Mouse (Mus musculus) ovary, adult 18-20 months (tissue): ENCODE measurements at regions not wholly inside any gene's neighbourhood (a gene's known extent, or its start where the extent isn't known, plus 50 kb on each side); places are given as distances from the start of the nearest gene placed in this dataset.

ENCODE experiments used
- DNase-seq: peaks from one replicate; pipeline ENCODE4 v3.0.0; 2022; ENCODE audit warnings: low spot score, mixed read lengths

DNA sequence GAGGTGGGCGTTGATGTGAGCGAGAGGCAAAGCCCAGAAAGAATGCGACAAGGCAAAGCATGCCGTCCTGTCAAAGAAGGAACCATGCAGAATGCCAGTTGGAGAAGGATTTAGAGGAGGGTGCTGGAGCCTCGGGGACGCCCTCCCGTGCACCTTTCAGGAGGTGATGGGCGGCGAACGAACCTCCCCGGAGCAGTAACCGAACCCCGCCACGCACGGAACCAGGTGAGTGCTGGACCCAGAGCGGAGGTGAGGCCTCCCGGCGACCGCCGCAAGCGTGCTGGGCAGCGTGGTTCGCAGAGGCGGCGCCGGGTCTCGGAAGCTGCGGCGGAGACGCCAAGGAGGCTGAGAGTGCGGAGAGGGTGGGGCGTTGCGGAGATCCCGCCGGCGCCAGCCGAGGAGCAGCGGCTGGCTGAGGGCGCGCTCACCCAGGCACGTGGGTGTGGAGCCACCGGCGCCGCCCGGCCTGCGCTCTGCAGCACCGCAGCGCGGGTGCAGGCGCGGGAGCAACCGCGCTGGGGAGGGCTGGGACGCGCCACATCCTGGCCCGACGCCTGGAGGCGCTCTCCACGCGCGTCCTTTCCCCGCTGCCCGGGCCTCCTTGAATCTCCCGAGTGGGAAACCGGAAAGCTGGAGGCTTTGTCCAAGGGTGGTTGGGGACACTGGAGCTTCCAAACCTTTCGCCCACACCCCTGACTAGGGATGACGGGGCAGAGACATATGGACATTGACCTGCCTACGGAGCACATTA is 178.3 kb upstream of the Topaz1 start:
- DNase-seq: no peak

DNA sequence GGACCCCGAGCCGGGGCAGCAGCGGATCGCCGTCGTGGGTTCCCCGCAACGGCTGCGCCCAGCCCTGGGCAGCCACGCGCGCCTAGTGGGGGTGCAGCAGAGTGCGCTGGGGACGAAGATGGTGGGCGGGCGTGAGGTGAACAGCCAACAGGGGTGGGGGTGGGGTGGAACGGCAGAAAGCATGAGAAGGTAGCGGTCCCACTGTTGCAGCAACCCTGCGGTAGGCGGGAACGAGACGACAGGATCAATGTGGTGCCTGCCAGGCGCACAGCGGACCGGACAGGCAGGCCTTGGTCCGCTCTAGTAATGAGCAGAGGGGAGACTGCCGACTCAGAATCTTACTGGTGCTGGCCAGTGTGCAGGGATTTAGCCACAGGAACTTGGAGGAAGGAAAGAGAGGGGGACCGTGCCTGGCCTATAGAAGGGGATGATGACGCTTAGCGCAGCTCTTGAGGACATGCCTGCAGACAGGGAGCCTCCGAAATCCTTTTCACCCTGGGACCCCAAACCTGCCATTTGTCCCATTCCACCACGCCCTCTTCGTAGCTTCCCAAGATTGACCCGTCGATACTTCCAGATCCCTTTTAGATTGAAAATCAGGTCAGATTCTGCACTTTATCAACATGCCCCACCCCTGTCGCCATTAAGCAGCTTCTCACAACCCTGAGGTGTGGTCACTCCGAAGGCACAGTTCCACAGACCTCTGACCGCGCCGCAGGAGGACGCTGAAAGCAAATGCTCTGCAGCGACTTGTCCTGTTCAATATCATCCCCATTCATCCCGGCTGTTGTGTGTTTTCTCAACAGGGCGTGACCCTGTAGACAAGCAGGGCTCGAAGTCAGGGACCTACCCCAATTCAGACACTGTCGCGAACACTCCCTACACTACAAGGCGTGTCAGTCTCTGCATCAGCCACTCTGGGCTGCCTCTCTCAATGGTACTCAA is 177.4 kb upstream of the Topaz1 start:
- DNase-seq: no peak

DNA sequence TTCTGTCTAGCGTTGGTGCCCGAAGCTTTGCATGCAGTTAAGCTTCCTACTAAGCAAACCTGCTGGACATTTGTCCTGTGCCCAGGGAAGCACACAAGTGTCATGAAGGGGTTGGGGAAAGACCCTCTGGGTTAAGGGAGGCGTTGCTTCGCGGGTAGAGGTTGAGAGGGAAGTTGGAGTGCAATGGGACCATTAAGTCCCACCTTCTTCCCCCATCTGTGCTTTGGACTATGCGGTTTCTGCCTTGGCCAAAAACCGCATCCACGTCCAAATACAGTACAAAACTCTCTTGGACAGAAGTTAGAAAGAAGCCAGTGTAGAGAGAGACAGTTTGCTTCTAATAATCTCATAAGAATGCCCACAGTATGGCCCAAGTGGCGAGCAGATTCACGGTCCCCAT is 176.1 kb upstream of the Topaz1 start:
- DNase-seq: no peak

DNA sequence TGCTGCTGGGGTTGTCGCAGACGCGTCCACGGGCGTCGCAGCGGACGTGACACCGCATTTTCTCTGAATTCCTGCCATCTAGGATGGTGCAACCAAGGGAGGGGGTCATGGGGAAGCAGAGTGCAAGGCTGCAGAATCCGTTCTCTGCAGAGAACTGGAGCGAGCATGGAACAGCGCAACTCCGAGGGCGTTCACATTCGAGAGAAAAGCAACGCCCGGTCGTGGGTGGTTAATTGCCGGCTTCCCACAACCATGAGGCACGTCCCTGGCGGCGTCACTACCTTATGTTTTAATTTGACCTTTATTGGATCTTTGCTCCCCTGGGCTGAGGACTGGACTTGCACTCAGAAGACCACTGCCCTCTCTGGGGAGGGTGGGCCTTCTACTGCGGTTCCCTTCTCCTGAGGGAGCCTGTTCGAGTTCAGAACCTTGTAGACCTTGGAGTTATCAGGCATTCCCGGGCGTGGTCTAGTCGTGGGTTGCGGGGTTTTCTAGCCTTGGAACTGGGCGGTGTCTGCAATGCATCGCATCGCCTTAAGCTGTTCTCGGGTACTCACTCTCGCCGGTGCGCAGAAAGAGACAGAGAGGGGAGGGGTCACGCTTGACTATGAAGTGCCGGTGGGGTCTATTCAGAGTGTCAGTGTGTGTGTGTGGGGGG is 175.6 kb upstream of the Topaz1 start:
- no peak for DNase-seq

DNA sequence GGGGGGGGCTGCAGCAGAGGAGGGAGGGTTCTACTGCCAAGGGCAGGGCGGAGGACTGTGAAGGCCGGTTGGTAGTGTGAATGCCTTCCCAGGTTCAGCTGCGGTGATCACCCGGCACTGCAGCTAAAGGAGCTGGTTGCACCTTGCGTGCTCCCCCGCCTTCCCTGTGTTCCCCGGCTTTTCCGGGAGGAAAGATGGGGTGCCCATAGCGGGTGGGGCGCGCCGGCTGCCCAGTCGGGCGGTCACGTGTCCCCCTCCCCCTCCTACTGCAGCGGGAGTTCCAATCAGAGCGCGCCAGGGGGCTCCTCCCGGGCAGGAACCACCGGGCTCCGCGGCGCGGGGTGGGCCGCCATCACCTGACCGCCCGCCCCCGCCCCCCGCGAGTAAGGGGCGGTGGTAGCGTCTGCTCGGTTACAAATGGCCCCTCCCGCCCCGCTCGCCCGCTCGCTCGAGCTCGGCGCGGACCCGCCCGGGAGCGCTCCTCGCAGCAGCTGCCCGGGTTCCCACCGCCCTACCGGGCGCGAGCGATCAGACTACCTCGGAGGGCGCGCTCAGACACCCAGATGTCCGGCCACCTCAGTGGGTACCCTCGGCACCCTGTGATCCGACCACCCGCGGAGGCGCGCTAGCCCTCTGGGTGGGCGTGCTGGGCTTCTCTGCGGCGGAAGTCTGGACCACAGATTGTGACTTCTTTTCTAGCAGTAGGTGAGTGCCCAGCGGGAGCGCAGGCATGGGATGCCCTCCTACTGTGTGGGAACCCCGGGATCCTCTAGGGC is 174.9 kb upstream of the Topaz1 start:
- DNase-seq: peak; percentile 57

DNA sequence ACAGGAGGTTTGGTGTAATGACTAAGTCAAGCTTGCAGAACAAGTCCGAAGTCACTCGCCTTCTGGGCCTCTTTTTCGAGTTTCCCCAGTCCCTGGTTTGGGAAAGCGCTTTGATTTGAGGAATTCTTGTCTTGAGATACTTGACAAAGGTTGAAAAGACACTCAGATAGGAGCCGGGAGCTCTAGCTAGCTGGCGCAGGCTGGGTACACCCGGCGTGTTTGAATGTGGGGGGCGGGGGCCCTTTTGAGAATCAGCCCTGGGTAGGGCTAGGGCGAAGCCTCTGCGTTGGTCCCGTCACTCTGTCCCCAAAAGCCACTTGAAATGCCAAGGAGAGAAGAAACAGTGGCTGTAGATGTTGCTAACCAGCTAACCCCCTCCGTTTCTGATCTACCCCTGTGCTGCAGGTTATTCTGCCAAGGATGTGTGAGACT is 174.3 kb upstream of the Topaz1 start:
- DNase-seq: no peak

DNA sequence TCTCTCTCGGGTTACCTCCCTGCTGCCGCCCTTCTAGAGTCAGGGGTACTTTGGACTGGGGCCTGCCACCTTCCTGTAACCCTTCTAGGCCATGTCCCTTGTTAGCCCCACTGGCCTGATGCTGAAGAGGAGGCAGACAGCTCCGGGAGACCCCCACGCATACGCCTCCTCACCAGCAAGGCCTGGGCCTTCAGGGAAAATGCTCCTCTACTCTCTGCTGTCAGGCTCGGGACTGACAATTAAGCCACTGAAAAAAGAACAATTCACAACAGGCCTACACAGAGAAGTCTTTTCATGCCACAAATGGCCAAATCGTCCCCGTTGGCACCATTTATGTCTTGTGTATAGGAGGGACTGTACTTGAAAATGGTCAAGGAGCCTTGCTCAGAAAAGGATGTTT is 161.9 kb upstream of the Topaz1 start:
- no peak for DNase-seq

DNA sequence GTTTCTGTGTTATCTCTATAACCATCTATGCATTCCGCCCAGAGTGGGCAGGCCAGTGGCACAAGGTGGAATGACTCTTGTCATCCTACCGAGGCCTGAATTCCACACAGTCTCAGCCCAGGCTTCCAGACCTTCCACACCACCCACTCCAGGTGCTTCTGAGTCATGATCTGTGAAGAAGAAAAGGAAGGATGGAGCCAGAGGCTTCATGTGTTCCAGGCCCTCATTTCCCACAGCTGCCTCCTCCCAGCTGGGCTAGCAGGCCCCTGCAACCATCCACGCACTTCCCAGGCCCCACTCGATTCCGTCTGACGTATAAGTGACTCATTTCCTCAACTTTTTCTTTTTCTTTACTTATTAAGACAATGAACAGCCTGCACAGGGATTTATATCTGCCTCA is 160.7 kb upstream of the Topaz1 start:
- no peak for DNase-seq

DNA sequence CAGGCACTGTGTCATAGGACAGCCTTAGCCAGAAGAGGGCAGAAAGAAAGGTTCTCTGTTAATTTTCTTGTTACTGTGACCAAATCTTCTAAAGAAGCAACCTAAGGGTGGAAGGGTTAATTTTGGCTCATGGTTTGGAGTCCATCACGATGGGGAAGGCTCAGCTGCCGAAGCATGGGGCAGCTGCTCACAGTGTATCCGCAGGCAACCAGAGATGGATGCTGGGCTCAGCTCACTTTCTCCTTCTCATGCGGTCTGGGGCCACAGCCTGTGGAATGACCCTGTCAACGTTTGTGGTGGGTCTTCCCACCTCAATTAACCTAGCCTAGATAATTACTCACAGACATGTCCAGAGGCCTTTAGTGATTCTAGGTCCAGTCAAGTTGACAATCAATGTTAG is 160.2 kb upstream of the Topaz1 start:
- no peak for DNase-seq

DNA sequence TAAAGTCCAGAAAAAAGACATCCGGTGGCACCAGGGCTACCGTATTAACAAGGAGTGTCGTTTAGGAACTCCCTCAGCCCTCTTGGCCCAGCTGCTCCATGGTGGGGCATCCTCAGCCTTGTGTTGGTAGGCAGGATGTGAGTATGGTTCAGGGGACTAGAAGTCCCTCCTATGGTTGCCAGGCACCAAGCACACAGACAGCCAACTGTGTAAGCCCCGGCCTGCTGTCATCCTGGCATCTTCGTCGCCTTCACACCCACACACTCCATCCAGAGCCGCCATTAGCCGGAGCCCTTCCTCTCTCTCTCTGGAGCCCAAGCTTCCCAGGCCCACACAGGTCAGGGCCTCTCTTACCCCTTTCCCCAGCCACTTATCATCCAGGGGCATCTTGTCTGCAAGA is 158.9 kb upstream of the Topaz1 start:
- no peak for DNase-seq

DNA sequence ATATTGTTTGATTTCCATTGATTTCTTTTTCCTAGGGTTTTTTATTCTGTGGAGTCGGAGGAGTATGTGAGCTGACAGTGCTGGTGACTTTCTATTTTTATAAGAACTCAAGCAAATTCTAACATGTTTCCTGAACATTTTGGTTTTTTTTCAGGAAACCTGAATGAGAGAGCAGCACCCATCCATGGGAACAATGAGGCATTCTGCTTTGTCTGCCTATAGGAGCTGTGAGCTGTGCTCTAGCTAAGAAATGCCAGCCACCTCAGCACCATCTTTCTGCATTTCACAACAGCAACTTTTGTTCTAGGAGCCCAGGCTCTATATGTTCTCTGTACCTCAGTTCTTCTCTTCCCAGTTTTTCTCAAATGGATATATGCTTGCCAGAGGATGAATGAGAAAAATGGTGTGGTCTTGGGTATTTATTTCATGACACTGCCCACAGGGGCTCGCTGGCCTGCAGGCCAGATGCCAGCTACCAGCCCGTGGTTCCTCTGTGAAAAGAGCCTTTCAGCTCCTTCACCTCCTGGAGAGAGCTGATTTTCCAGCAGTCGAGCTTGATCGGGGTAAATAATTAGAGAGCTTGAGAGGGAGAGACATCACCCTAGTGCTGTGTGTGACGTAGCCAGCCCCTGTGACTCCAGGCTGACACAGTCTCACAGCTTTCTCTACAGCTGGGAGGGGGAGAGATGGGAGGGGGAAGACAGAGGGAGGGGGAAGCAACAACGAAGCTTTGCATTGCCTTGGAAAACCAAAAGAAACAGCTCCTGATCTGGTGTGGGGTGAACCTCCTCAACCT is 154.1 kb upstream of the Topaz1 start:
- no peak for DNase-seq

DNA sequence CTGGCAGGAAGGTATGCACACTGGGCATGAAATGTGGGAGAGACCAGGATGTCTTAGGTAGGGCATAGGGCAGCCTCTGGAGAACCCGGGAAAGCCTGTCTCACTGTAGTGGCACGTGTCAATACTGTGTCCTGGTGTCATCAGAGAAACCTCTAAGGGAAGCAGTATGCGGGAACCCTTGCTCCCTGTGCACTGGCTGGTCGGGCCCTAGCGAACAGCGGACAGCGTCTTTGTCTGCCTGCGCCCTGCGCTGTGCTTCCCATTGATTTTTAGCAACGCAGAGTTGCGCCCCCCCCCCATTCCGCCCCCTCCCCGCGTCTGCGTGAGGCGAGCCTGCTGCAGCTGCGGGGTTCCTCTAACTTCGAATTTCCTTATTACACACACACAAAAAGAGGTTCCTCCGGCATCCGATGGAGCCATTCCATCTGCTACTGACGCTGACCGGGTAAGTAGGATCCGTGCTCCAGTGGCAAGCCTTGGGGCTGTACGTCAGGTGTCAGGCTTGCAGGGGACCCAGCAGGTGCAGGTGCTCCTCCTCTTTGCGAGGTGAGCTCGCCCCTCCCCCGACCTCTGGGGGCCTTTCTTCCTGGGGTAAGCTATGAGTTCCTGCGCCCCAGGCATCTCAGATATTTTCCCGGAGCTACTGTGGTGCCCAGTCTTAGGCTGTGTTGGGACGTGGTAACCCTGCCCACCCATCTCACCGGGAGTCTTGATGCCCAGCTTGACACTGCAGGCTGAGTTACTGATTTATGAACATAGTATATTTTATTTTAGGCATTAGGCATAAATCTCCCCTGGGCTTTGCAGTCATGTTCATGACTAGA is 151.8 kb upstream of the Topaz1 start:
- DNase-seq: no peak

DNA sequence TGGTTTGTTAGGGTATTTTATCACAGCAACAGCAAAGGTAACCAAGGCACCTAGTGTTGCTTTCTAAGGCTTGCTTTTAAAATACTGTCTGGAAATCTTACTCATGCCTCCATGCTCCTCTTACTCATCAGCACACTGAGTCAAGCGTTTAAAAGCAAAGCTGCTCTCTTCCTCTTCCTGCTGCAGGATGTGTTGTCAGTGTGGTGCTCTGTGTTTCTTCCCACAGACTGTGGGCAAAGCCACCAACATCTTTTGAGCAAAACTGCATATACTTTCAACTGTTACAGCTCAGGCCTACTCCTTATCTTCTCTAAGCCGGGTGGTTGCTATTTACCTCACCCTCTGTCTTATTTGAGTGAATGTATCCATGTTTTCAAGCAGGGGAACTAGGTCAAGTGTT is 144.0 kb upstream of the Topaz1 start:
- no peak for DNase-seq

DNA sequence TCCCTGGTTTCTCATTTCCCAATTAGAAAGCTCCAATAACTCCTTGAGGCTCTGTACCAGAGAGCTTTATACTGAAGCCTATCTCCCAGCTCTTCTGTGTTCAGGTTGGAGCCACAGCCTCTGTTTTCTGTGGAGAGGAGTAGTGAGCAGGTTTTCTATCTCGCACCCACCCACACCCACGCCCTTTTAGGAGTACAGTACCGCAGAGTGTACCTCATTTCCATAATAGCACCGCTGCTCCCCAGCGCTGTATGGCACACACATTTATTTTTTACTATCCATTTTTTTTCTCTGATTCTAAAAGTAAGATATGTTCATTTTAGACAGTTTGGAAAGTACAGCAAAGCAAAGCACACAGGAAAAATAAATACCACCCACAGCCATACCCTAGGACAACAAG is 137.5 kb upstream of the Topaz1 start:
- no peak for DNase-seq

DNA sequence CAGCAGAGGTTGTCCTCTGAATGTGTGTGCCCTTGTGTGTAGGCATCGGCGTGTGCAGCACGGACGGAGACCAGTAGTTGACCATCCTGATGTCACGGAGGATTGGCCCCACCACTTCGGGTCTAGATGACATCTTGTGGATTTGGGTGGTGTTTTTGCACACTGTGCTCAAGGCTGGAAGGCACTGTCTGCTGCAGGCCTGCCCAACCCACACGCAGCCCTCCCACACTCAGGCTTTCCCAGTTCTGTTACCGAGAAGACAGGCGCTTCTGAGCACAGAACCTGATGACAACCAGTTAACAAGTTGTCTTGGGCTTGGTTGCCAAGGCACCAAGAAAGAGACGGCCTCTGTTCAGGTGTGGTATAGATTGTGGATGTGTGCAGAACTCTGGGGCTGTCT is 136.2 kb upstream of the Topaz1 start:
- no peak for DNase-seq

DNA sequence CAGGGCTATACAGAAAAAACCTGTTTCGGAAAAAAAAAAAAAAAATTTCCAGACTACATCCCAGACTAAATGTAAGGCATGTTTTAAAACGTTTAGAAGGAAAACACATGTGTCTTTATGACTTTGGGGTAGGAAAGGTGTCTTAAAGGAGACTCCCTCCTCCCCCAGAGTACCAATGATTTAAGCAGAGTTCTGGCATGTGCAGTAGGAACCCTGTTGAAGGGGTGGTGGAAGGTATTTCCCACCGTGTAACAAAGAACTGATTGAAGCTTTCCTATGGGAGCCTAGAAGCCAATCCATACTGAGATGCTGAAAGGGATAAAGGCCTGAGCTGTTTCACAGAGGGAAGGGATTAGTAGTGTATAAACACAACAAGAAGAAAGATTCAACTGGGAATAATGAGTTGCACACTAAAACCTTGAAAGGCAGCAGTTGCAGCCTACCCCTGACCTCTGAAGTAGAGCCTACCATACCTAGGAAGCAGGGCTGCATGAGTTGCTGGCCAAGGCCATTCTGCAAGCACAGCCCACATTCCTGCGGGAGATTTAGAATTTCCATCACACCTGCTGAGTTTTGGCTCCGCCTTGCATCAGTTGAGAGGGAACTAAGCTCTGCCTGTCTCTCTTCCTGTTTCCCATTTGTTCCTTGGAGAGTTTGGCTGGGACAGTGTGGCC is 132.4 kb upstream of the Topaz1 start:
- no peak for DNase-seq

DNA sequence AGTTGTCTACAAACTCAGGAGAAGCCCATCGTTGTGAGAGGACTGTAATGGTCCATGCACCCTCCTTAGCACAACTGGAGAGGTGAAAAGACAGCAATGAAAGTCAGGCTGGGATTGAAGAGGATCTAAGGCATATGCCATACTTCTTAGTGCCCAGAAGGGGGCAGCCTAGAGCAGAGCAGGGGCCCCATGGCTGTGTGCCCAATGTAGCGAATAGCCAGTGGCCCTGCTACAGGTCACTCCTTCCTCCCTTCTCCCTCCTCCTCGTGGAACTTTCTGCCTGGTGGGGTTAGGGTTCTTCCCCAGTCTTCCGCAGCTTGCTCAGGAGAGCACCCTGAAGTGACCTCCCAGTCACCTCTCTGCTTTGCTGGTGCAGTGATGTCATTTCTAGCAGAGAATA is 131.8 kb upstream of the Topaz1 start:
- no peak for DNase-seq

DNA sequence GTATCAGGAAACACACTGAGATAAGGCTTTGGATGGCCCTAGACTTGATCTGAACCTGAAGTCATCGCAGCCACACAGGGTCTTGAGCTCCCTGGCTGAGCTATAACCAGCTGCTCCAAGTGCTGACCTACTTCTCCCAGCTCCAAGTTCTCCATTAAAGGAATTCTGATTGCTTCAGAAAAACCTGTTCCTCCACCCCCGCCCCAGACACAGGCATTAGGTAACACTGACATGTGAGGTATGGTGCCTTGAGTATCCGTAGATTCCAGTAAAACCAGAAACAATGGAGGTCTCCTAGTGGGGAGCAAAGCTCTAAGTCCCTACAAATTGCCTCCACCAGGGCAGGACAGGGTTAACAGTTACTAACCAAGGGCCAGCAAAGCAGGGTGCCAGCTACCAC is 129.4 kb upstream of the Topaz1 start:
- DNase-seq: no peak

DNA sequence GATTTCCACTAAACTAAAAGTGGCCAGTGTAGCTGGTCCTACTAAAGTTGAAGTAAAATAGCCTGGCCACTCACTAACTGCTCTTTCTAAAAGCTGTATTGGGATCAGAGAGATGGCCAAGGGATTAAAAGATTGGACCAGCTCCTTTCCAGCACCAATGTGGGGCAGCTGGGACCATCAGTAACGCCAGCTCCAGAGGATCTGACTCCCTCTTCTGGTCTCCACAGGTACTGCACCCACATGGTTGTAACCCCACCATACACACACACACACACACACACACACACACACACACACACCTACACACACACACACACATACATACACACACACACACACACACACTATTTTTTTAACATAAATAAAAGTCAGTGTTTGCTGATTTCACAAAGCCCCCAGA is 122.1 kb upstream of the Topaz1 start:
- DNase-seq: no peak

DNA sequence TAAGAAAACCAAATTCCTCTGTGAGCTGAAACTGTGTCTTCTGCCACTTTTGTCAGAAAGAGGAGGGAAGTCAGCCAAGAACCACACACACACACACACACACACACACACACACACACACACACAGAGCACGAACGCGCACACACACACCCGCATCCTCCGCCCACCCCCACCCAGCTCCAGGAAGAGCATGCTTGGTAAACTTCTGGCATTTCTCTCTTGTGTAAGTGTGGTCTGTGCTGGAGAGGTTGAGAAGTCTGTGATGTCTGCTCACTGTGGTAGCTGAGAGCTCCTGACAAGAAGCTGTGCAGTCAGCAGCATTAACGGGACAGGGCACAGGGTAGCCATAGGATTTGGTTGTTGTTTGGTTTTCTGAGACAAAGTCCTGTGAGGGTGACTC is 120.8 kb upstream of the Topaz1 start:
- DNase-seq: no peak
